Mouse (Mus musculus) limb, embryonic 14.5 days (tissue): ENCODE measurements at regions not wholly inside any gene's neighbourhood (a gene's known extent, or its start where the extent isn't known, plus 50 kb on each side); places are given as distances from the start of the nearest gene placed in this dataset.
A peak's percentile ranks its signal among the peaks of the same experiment; 100 is the strongest.

Experiments
- ATAC-seq: fragments of 200-750 bp; cut with Nextera tagmentation; 2 replicates; pipeline ENCODE4 v1.8.0; 2017; ENCODE audit warnings: low read depth, moderate number of reproducible peaks, moderate TSS enrichment; ENCODE audit not compliant: low FRiP score
- DNase-seq: peaks from one replicate; pipeline ENCODE4 v3.0.0-alpha.2; 2015; ENCODE audit warnings: low spot score
- H3K27ac ChIP-seq: fragments of 300-500 bp; sonication (generic); replicated peaks from 2 replicates; pipeline ENCODE4 v1.5.1; 2014; ENCODE audit warnings: low read depth, mild to moderate bottlenecking, low read length, moderate library complexity, mixed read lengths
- H3K27me3 ChIP-seq: fragments of 300-500 bp; sonication (generic); 2 replicates; pipeline ENCODE4 v1.6.1; 2014; ENCODE audit warnings: low read length, mixed read lengths; ENCODE audit not compliant: control insufficient read depth, insufficient read depth
- H3K36me3 ChIP-seq: fragments of 300-500 bp; sonication (generic); 2 replicates; pipeline ENCODE4 v1.6.1; 2014; ENCODE audit warnings: mild to moderate bottlenecking, low read length, moderate library complexity, mixed read lengths; ENCODE audit not compliant: control insufficient read depth, insufficient read depth
- H3K4me1 ChIP-seq: fragments of 300-500 bp; sonication (generic); 2 replicates; pipeline ENCODE4 v1.6.1; 2014; ENCODE audit warnings: antibody characterized with exemption, low read length, mixed read lengths; ENCODE audit not compliant: control insufficient read depth, insufficient read depth
- H3K4me2 ChIP-seq: fragments of 300-500 bp; sonication (generic); replicated peaks from 2 replicates; pipeline ENCODE4 v1.6.1; 2014; ENCODE audit warnings: low read depth, mild to moderate bottlenecking, low read length, moderate library complexity; ENCODE audit not compliant: severe bottlenecking
- H3K4me3 ChIP-seq: fragments of 300-500 bp; sonication (generic); replicated peaks from 2 replicates; pipeline ENCODE4 v1.5.1; 2014; ENCODE audit warnings: low read length
- H3K9ac ChIP-seq: fragments of 300-500 bp; sonication (generic); 2 replicates; pipeline ENCODE4 v1.6.1; 2014; ENCODE audit warnings: mild to moderate bottlenecking, low read depth, low read length, moderate library complexity; ENCODE audit not compliant: severe bottlenecking
- H3K9me3 ChIP-seq: fragments of 300-500 bp; sonication (generic); 2 replicates; pipeline ENCODE4 v1.6.1; 2016; ENCODE audit warnings: low read length; ENCODE audit not compliant: control insufficient read depth
- POLR2A ChIP-seq: fragments of 200-500 bp; IDR thresholded peaks from 2 replicates; pipeline ENCODE4 v1.8.0; 2012; ENCODE audit warnings: inconsistent platforms, mild to moderate bottlenecking, moderate library complexity, borderline replicate concordance; ENCODE audit not compliant: insufficient read depth, insufficient read length; ENCODE audit errors: extremely low read depth
- WGBS: fragments of 180-500 bp; shearing (Covaris S2); extraction: QIAGEN DNeasy Blood & Tissue Kit; methylation state at CpG from one replicate; pipeline ENCODE4 v1.1.7; 2014; 5-methylcytosine and 5-hydroxymethylcytosine counted together

DNA sequence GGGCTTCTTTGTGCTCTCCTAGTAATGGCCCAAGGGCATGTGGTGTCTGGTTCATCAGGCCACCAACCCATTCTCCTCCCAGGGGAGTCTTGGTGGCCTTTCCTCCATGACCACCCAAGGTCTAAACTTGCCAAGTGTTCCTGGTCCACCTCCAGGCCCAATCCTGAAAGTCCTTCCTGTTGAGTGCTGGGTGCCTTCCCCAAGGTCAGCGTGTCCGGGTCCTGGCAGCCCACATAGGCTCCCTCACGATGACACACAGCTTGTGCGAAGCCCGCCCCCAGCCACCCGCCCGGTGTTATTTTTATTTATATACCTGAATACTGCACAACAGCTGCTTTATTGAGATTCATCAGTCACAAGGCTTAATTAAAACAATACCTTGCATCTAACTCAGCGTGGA, 161.8 kb upstream of the A530016L24Rik start:
- TF ChIP-seq POLR2A, result no peak
- Histone ChIP-seq H3K4me1 (peaks cover 15% of the 10 kb centered on the region), H3K27ac (no peak overlapping the region), H3K27me3 (no peaks in the 10 kb centered on the region), H3K4me3 (no peak overlapping the region), H3K36me3 (no peaks in the 10 kb centered on the region), H3K9me3 (no peaks in the 10 kb centered on the region), H3K9ac (no peak overlapping the region), H3K4me2 (no peak overlapping the region)
- WGBS, result 84% methylated on average over 8 of the region's 8 CpGs
- DNase-seq, result no peak
- no peak for ATAC-seq

DNA sequence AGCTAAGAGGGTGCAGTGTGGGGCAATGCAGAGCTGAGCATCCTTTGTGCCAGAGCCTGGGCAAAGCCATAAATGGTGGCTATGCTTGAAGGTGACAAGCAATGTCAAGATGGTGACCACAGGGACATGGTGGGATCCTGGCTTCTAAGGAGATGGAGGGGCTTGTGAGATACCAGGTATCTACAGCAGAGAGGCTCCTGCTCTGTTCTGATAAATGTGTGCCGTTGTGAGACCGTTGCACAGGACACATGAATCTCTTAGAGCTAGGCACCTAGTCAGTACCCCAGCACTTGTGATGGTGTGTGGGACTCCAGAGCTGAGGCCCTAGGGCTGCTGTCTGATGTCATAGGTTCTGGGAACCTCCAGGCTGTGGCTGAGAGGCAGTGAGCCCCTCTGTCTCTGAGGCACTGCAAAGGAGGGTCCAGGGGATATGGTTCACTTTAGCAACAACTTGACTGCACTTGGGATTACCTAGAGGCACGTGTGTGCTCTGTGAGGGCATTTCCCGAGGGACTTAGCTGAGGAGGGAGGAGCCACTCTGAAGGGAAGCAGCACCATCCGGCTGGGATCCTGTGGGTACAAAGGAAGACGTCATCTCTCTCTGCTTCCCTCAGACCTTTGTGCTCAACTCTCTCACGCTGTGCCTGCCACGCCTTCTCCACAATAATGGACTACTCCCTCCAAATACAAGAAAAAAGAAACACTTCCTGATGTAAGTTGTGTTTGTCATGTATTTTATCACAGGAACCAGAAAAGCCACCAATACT, 160.3 kb upstream of the A530016L24Rik start:
- no peak for DNase-seq
- H3K36me3 ChIP-seq, result no peaks in the 10 kb centered on the region
- H3K4me3 ChIP-seq, result no peak overlapping the region
- no peak overlapping the region for H3K4me2 ChIP-seq
- H3K9ac ChIP-seq, result no peak overlapping the region
- no peaks in the 10 kb centered on the region for H3K27me3 ChIP-seq
- WGBS, result 40% methylated on average over 8 of the region's 8 CpGs
- H3K9me3 ChIP-seq, result no peaks in the 10 kb centered on the region
- no peak for TF ChIP-seq POLR2A
- ATAC-seq, result no peak
- H3K27ac ChIP-seq, result no peak overlapping the region
- peaks cover 30% of the 10 kb centered on the region for H3K4me1 ChIP-seq

DNA sequence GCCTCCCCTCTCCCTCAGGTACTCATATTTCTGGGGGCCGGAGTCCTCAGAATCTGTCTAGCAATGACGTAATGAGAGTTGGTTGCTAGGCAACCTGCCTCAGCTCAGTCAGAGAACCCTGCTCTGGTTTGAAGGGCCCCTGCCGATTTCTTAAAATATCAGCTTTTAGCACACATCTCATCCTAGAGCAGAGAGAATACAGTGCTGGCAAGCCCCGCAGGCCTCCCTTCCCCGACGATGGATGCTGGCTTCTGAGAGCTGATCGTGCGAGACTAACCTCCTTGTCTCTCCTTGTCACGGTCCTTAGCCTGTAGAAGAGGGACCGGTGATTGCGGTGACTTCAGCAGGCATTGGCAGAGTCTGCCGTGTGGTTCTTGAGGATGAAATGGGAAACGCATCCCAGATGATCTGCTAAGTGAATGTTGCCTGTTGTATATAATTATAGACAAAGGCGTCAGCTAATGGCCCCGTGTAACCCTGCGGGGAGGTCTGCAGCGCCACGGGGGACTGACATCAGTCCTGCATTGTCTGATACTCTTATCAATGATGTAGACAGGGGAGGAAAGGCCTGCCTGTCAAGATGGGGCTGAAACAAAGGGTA, 159.4 kb upstream of the A530016L24Rik start:
- DNase-seq, result peak; percentile 66
- TF ChIP-seq POLR2A, result no peak
- Histone ChIP-seq H3K27me3 (no peaks in the 10 kb centered on the region), H3K4me1 (peaks cover 36% of the 10 kb centered on the region), H3K36me3 (no peaks in the 10 kb centered on the region), H3K9me3 (no peaks in the 10 kb centered on the region), H3K27ac (no peak overlapping the region), H3K4me2 (no peak overlapping the region; the same call in 1 of the 2 replicates), H3K4me3 (no peak overlapping the region), H3K9ac (no peak overlapping the region)
- no peak for ATAC-seq
- WGBS, result 33% methylated on average over 18 of the region's 18 CpGs

DNA sequence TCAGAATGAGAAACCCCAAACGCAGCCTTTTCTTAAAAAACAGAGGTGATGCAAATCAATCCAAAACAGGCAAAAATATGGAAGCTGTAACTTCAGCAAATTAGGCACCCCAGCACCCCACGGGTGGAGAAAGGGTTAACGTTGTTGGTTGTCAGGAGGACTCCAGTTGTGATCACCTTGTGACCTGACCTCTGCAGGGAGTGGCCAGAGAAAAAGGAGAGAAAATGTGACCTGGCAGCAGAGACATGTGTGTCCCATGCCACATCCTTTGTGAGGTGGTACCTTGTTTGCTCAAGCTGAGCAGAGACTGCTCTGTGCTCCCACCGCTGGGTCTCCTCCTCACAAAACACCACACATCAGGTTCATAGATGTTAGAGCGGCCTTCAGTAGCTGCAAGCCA, 158.7 kb upstream of the A530016L24Rik start:
- no peak for TF ChIP-seq POLR2A
- Histone ChIP-seq H3K4me3 (no peak overlapping the region), H3K4me2 (no peak overlapping the region), H3K27me3 (no peaks in the 10 kb centered on the region), H3K27ac (no peak overlapping the region), H3K36me3 (no peaks in the 10 kb centered on the region), H3K9ac (no peak overlapping the region), H3K9me3 (no peaks in the 10 kb centered on the region), H3K4me1 (peaks cover 36% of the 10 kb centered on the region)
- no peak for DNase-seq
- WGBS, result 56% methylated on average over 5 of the region's 5 CpGs
- no peak for ATAC-seq

DNA sequence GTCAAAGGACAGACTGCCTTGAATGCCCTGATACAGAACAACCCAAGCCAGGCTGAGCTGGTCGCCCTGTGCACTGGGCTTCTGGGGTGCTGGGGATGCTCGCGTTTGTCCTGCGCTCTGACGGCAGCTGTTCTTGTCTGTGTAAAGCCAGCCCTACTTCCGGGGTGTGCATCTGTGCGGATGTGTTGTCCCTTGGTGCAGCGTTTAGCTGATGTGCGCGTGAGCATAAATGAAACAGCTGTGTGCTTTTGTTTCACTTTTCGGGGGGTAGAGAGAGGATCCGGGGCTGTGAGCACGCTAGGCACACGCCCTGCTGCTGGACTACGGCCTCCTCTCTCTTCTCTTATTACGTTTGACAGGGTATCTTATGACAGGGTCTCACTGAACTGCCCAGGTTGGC, 158.2 kb upstream of the A530016L24Rik start:
- Histone ChIP-seq H3K27ac (no peak overlapping the region), H3K27me3 (no peaks in the 10 kb centered on the region), H3K9me3 (no peaks in the 10 kb centered on the region), H3K9ac (no peak overlapping the region), H3K4me2 (no peak overlapping the region), H3K36me3 (no peaks in the 10 kb centered on the region), H3K4me1 (peaks cover 36% of the 10 kb centered on the region), H3K4me3 (no peak overlapping the region)
- ATAC-seq (peak; percentile 7; the same call in 1 of the 2 replicates), DNase-seq (no peak)
- TF ChIP-seq POLR2A, result no peak
- WGBS, result 74% methylated on average over 16 of the region's 16 CpGs
